Mouse (Mus musculus): Measurements from ENCODE around the gene Mark2. TPM values are rescaled to one million over a fixed set of nuclear protein-coding genes. Genes with fewer than 3 reads are reported as not detected.

The Mark2 gene
- polyA plus RNA-seq, 1 experiment from 2014 or later, result 65.1 TPM

DNA sequence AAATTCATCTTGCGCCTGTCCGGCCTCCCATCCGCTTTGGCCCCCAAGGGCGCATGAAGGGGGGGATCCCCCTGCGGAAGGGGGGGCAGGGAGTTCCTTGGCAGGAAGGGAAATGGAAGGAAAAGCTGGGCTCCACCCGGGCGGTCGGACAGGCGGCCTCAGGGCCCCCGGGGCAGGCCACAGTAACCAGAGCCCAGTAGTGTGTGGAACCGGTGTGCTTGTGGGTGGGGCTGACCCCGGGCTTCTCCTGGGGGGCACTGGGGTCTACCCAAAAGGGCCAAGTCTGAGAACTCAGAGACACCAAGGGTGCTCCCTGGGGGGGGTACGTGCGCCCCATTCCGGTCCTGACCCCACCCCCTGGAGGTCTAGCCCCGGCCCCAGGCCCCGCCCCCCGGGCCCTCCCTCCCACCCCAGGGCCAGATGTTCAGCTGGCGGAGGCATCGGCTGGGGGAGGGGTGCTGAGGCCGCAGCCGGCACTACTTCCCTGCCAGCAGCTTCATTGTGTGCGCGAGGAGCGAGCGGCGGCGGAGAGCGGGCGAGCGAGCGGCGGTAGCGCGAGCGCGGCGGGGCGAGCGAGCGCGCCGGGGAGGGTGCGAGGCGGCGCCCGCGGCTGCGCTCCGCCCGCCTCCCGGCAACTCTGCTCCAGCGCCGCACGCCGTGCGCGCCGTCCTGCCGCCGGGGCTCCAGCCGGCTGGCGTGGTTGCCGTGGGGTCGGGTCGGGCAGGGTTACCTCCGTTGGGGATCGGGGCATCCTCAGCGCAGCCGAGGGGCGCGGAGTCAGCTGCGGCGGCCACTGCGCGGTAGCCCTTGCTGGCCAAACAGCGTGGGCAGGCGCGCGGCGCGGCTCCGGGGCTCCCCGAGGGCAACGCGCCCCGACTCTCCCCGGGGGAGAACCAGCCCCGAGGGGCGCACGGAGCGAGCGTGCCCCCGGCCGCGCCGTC is 73.6 kb downstream of the Mark2 start:
- peak; percentile 92 for DNase-seq (ENCODE audit: low spot score)

DNA sequence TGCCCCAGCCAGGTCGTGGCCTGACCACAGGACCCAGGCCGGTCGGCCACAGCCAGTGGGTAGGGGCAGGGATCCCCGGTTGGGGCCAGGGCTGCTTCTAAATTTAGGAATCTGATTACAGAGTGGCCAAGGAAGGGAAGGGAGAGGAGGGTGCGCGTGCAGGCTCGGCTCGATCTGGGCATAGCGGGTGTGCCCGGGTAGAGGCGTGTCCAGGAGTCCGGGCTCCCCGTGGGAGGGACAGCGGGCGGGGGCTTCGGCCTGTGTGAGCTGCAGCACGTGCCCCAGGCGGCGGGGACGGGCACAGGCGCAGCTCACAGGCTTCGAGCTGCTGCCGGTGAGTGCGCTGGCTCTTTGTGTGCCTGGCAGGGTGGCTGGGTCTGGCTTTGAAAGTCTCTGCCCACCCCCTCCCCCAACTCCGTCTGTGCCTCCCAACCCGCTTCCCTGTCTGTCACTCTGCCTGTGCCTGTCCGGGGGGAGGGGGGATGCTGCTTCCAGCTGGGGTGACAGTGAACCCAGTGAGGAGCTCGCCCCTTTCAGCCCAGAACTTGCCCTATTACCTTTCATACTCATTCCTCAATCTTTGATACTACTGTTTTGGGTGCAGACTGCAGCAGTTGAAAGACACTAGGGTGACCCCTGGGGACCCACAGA is 74.4 kb downstream of the Mark2 start, which contains the start of gene Rcor2:
Gene Rcor2, plus strand, starts transcription at position 235 of the 651 bp plus-strand sequence.
- DNase-seq (ENCODE audit: low spot score), result peak; percentile 62

DNA sequence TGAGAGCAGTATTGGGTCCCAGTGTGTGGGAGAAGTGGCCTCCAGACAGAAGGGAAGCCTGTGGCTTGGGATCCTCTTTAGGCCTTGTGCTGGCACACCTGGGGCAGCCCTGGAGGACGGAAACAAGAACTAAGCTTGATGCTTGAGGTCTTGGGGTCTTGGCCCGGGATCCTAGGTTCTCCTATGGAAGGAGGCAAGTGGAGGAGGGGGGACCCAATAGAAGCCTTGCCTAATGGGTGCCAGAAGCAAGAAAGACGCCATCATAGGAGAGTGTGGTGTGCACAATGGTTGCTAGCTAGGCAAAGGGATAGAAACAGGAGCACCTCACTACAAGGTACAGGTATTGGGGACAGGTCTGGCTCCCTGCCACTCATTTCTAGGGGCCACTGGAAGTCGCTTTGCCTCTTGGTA is 75.2 kb downstream of the Mark2 start:
- peak; percentile 20 for DNase-seq (ENCODE audit: low spot score)

DNA sequence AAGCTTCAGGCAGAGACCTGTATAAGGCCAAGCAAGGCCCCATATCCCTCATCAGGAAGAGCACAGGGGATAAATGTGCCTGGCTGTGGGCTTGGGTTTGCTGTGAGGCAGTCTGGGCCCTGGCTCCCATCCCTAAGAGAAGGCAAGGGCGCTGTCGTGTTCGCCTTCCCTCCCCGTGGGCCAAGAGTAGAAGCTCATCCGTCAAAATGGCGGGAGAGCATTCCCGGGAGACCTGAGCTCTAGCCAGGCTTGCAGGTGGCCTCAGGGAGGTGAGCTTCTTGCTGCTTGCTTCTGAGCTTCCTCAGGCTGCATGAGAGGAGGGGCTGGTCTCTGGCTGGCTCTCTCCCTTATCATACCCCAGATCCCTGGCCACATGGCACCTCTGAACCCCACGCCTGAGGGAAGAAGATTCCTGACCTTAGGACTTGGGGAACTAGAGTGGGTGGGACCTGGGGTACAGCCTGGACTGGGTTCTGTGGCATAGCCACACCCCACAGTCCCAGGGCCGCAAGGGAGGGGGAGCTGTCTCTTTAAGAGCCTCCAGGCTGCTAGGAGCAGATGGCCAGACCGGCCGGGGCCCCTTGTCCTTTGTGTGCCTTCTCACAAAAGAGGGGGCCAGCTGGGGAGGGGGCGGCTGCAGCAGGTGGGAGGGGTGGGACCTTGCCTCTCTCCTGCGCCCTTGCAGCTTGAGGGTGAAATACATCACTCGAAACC is 76.0 kb downstream of the Mark2 start:
- DNase-seq (ENCODE audit: low spot score), result no peak

DNA sequence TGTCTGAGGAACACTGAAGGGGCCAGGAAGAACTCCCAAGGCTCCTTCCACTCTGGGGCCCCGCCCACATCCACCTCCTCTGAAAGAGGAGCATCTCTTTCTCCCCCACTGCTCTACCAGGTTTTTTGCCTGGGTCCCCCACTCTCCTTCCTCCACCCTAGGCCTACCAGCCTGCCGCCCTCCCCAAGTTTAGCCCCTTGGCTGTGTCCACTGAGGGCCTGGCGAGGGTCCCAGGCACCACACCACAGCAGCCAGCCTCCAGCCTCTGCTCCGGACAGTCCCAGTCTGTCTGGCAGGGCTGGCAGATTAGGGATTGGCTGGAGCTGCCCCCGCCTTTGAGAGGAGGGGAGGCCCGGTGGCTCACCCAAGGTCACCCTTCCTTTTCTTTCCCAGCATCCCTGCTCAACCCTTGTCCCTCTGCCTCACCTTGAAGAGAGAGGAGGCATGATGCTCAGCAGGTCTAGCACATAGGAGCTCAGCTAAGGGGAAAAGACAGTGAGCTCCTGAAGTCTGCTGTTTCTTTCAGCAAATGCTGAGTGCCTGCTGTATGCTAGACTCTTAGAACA is 76.8 kb downstream of the Mark2 start:
- no peak for DNase-seq (ENCODE audit: low spot score)

DNA sequence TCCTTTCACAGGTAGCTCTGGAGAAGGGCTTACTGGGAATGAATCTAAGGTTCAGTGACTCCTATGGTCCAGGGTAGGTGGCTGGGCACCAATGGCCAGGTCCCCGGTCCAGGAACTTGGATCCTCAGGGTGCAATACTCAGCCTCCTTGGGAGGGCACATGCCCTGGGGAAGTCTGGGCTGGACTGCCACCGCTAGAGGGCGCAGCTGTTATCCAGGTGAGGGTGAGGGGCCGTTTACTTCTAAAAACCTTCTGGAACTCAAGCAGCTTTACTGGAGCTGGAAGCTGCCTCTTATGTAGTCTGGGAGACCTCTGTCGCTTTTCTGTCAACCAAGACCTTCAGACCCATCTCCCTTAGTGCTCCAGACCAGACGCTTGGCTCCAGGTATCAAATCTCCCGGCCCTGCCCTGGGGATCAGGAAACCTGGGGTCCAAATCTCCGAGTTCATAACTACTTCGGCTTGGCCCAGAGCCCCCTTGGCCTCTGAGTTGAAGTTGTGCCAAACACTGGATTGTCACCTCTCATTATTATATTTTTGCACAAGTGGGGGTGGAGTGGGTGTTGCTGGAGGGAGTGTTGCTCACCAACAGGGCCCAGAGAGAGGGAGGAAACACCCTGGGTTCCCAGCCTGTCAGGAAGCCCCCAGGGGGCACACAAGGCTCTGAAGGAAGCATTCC is 77.4 kb downstream of the Mark2 start:
- DNase-seq (ENCODE audit: low spot score), result peak; percentile 82

DNA sequence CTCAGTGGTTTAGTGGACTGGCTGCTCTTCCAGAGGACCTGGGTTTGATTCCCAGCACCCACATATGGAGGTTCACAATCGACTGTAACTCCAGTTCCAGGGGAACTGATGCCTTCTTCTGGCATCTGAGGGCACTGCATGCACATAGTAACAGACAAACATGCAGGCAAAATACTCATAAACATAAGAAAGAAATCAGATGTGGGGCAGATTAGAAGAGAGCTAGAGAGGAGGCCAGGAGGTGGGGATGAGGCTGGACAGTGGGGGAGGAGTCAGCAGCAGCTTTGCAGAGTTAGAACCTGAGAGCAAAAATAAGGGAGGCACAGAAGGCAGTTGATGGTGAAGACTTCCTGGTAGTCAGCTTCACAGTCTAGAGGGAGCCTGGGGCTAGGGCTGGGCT is 79.1 kb downstream of the Mark2 start:
- DNase-seq (ENCODE audit: low spot score), result no peak

DNA sequence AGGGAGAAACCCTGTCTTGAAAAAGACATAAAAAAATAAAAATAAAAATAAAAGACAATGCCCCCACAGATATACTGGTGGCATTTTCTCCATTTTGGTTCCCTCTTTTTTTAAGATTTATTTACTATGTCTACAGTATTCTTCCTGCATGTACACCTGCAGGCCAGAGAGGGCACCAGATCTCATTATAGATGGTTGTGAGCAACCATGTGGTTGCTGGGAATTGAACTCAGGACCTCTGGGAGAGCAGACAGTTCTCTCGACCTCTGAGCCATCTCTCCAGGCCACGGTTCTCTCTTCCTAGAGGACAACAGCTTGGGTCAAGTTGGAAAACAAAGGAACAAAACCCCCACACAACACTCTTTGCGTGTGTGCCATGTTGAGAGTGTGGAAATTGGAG is 79.7 kb downstream of the Mark2 start:
- DNase-seq (ENCODE audit: low spot score), result no peak

DNA sequence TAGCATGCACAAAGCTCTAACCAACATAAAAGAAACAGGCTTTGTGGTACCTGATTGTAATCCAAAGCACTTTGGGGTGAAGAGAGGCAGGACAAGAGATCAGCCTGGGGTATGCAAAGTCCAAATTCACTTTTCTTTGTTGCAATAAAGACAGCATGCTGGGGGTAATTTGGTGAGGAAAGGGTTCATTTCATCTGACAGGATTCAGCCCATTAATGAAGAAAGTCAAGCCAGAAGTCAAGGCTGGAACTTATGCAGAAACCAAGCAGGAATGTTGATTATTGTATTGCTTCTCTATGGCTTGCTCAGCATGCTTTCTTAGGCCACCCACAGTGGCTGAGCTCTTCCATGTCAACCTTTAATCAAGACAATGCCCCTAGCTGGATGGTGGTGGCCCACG is 80.2 kb downstream of the Mark2 start:
- no peak for DNase-seq (ENCODE audit: low spot score)

DNA sequence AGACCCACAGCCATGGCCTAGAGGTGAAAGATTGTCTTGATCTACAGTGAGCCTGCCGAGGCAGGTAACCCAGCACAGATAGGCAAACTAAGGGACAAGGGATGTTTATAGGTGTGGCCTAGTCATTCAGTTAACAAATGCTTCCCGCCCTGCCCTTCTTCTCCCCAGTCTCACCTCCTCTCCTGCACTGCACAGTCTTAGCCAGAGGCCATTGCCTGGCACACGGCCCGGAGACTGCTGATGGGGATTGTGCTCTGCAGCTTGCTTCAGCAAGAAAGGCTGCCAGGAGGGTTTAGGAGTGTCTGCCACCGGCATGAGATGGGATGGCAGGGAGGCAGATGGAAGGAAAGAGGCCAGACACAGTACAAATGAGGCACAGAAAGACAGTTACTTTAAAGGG is 83.8 kb downstream of the Mark2 start:
- no peak for DNase-seq (ENCODE audit: low spot score)

DNA sequence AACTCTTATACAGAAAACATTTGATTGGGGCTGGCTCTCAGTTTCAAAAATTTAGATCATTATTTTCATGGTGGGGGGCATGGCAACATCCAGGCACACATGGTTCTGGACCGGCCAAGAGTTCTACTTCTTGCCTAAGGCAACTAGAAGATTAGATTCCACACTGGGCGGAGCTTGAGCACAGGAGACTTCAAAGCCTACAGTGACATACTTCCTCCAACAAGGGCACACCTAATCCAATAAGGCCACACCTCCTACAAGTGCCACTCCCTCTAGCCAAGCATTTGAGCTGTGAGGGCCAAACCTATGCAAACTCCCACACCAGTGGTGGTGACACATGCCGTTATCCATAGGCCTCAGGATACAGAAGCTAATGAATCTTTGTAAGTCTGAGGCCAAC is 95.6 kb downstream of the Mark2 start:
- DNase-seq (ENCODE audit: low spot score), result no peak

DNA sequence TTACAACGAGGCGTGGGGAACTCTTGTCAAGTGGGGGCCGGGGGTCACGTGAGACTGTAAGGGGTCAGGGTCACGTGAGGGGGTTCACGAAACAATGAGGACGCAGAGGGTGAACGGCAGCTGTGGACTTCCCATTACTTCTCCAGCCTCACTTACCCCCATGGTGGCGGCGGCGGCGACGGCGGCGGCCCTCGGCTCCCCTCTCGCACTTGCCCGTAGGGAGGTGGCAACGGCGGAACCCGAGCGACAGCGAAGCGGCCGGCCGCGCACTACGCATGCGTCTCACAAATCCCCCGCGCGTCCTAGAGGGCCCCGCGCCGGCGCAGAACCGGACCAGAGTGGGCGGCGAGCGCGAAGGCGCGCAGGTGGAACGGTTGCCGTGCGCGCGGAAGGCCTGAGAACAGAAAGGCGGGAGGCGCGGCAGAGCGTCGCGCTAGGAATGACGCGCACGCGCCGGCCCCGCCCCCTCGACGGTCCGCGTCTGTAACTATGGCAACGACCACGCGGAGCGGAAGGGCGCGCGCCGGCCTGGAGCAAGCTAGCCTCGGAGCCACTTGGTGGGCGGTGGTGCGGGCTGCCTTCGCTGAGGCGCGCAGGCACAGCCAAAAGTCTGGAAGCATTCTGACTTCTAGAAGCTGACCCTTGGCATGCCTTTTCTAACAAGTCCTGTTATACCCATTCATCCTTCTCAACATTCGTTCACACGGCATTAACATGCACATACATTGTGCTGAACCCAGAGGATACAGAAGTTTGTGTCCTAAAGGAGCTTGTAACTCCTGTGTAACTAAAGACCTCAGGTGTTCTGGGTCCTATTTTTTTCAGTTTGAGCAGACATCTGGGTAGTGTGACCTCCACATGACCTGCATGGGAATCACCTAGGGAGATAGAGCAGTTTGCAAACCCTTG is 100.6 kb downstream of the Mark2 start, which contains the start of gene Naa40:
Gene Naa40, minus strand, starts transcription at position 402 of the 909 bp plus-strand sequence.
- DNase-seq (ENCODE audit: low spot score), result peak; percentile 96

DNA sequence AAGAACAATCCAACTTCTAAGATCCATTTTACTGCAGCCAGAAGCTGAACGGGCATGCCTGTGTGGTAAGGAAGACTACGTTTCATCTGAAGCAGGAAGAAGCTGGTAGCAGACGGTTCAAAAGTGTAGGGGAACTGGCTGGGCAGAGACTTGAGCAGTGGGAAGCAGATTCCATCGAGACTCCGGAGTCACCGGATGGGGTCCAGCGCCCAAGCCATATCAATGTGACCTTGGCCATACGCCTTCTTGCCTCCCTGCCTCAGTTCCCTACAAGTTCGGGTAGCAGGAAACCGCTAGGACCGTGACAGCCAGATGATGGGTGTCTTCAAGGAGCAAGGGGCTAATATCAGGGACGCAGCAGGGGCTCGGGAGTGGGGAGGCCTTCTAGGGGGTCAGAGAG is 101.4 kb downstream of the Mark2 start:
- DNase-seq (ENCODE audit: low spot score), result peak; percentile 32

DNA sequence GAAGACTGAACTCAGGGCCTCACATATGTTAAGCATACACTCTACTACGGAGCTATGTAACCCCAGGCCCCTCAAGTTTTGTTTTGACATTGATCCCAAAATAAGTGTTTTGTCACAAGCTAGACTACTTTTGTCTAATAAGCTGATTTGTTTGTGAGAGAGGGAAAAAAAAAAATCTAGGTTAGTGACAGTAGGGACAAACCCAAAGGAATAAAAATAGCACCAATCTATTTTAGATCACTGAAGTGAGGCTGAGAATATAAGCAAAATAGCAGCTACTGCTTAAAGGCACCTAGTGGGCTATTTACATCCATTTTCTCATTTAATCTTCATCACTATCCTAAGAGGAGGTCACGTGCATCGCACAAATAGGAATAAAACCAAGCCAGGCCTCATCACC is 102.1 kb downstream of the Mark2 start:
- DNase-seq (ENCODE audit: low spot score), result no peak

DNA sequence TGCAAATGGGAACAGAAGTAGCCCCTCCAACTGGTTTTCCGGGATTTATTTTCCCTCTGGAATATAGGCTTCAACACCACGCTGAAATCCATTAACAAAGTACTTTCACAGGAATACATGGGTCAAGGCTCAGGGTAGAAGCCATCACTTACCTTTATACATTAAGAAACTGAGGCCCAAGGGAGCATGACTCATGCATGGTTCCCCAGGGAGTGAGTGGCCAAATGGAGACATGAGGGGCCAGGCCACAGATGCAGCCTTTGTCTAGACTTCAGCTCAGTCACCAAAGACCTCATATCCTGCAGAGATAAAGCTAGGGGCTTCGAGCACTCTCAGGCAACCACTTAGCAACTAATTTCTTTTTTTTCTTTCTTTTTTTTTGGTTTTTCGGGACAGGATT is 104.9 kb downstream of the Mark2 start:
- no peak for DNase-seq (ENCODE audit: low spot score)

DNA sequence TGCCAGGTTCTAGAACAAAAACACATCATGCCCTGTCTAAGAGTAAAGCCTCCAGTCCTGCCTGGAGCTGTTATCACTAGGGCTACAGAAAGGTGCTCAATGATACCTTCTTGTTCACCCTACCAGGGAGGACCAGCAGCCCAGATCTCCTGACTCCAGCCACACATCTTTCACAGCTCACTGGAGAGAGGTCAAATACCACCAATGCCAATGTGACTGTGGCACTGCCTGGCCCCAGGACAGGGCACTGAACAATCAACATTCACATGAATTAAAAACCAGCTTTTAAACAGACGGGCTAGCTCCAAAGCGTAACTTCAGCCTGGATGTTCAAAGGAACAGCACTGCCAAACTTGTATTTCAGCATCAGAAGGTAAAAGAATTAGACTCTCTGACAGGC is 105.6 kb downstream of the Mark2 start:
- no peak for DNase-seq (ENCODE audit: low spot score)

DNA sequence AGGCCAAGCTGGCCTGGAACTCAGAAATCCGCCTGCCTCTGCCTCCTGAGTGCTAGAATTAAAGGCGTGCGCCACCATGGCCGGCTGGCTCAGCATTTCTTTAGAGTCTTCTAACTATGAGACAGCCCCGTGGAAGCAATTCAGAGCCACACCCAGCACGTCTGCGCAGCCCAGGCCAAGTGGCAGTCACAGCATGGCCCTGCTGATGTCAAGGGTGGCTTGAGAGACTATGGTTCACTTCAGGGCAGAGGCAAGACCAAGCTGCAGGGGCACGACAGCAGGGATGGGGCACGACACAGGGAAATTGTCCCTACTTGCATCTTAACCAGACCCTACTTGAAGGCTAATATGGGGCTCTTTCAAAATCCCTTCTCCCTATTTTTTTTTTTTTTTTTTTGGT is 106.2 kb downstream of the Mark2 start:
- DNase-seq (ENCODE audit: low spot score), result no peak

DNA sequence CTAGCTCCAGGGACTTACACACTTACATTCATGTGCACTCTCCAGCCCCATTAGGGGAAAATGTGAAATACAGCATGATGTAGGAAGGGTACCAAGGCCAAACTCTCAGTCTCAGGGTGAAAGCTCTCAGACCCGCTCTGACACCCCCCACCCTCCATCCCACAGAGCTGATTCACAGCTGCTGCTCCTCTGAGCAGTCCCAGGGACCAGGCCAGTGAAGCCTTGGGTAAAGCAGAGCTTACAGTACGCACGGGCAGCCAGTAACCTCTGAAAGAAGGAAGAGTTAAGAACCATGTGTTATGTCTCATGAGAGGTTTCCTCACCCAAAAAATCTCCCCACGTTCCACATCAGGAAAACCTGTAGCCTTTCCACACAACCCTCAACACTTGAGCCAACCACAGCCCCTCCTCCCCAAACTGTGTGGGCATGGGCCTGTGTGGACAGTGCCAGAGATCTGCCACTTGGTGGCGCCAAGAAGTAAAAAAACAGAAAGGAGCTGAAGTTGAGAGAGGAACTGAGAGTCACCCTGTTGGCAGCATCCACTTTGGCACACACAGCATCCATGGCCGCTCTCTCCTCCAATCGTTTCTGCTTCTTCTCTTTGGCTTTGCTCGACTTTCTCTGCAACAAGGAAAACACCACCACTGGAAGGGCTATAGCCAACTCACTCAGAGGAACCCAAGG is 107.0 kb downstream of the Mark2 start:
- peak; percentile 83 for DNase-seq (ENCODE audit: low spot score)

DNA sequence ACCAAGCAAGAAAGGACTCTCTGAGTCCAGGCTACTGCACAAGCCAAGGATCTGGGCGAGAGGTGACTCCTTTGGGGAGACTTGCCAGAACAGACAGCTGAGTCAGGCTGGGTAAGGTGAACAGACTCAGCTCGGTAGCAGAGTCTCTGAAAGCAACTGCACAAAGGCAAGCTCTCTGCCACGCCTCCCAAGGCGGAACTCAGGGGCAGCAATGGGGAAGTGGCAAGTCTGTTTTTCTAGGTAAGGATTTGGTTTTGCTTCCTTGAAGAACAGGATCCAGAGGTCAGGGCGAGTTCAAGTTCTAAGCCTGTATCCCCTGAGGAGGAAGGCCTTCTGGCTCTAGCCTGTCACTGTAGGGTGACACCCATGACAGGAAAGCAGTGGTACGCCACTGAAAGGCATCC is 115.1 kb downstream of the Mark2 start:
- DNase-seq (ENCODE audit: low spot score), result no peak

Measured in thymus, postnatal 0 days (tissue).